Mouse (Mus musculus): Measurements from ENCODE around the gene Cldn8. TPM values are rescaled to one million over a fixed set of nuclear protein-coding genes. Genes with fewer than 3 reads are reported as not detected.

The Cldn8 gene
- polyA plus RNA-seq (2015; fragmentation: Nextera tagmentation; extraction: Ambion mirVana), result 0.43 and 4.4 TPM in 2 replicates

GRCm38 (mm10) chr16:88563045-88563913 lies at the start of gene Cldn8:
Cldn8 (minus strand) TSS chr16:88563183.

GRCm38 (mm10) chr16:88611922-88612321 lies 48.9 kb upstream of the Cldn8 start, which contains the start of gene Krtap24-1:
Krtap24-1 (minus strand) TSS chr16:88612279.

Other genes with a start within 250 kb of the Cldn8 start
- gene Cldn17, start 56.2 kb downstream of the Cldn8 start, polyA plus RNA-seq (2015; fragmentation: Nextera tagmentation; extraction: Ambion mirVana), result not detected in 2 replicates
- gene Krtap24-1, start 49.1 kb upstream of the Cldn8 start, polyA plus RNA-seq (2015; fragmentation: Nextera tagmentation; extraction: Ambion mirVana), result not detected in 2 replicates
- gene 2310079G19Rik, start 64.5 kb upstream of the Cldn8 start, polyA plus RNA-seq (2015; fragmentation: Nextera tagmentation; extraction: Ambion mirVana), result not detected in 2 replicates
- gene Krtap26-1, start 84.6 kb upstream of the Cldn8 start, polyA plus RNA-seq (2015; fragmentation: Nextera tagmentation; extraction: Ambion mirVana), result not detected in 2 replicates
- gene Krtap27-1, start 108.5 kb upstream of the Cldn8 start, polyA plus RNA-seq (2015; fragmentation: Nextera tagmentation; extraction: Ambion mirVana), result not detected in 2 replicates
- gene 2310061N02Rik, start 144.8 kb upstream of the Cldn8 start, polyA plus RNA-seq (2015; fragmentation: Nextera tagmentation; extraction: Ambion mirVana), result not detected in 2 replicates
- gene Krtap13-1, start 165.7 kb upstream of the Cldn8 start, polyA plus RNA-seq (2015; fragmentation: Nextera tagmentation; extraction: Ambion mirVana), result not detected in 2 replicates
- gene Krtap13, start 188.5 kb upstream of the Cldn8 start, polyA plus RNA-seq (2015; fragmentation: Nextera tagmentation; extraction: Ambion mirVana), result not detected in 2 replicates
- not detected in 2 replicates for gene 2310034C09Rik, start 195.7 kb upstream of the Cldn8 start, polyA plus RNA-seq (2015; fragmentation: Nextera tagmentation; extraction: Ambion mirVana)
- gene 2310057N15Rik, start 211.0 kb upstream of the Cldn8 start, polyA plus RNA-seq (2015; fragmentation: Nextera tagmentation; extraction: Ambion mirVana), result not detected in 2 replicates
- not detected in 2 replicates for gene Gm5965, start 214.7 kb upstream of the Cldn8 start, polyA plus RNA-seq (2015; fragmentation: Nextera tagmentation; extraction: Ambion mirVana)
- gene Gm20741, start 249.0 kb upstream of the Cldn8 start, polyA plus RNA-seq (2015; fragmentation: Nextera tagmentation; extraction: Ambion mirVana), result not detected in 2 replicates

All from adrenal gland, postnatal 0 days (tissue).